Mouse (Mus musculus) neural tube, embryonic 14.5 days (tissue): ENCODE measurements at regions not wholly inside any gene's neighbourhood (a gene's known extent, or its start where the extent isn't known, plus 50 kb on each side); places are given as distances from the start of the nearest gene placed in this dataset.
"Not testable (repeated sequence)": the region's sequence is repeated elsewhere in the genome, so short reads cannot be mapped to it uniquely, and the experiment has no call there.

Experiments
- ATAC-seq: fragments of 200-750 bp; cut with Nextera tagmentation; 2 replicates; pipeline ENCODE4 v1.8.0; 2017; ENCODE audit warnings: low read depth, mild to moderate bottlenecking, moderate TSS enrichment, moderate library complexity
- H3K27ac ChIP-seq: fragments of 300-500 bp; sonication (generic); 2 replicates; pipeline ENCODE4 v1.5.1; 2014; ENCODE audit warnings: low read depth, mild to moderate bottlenecking, control low read depth, low read length, moderate library complexity, mixed read lengths
- H3K27me3 ChIP-seq: fragments of 300-500 bp; sonication (generic); 2 replicates; pipeline ENCODE4 v1.6.1; 2014; ENCODE audit warnings: low read length; ENCODE audit not compliant: control insufficient read depth, insufficient read depth
- H3K36me3 ChIP-seq: fragments of 300-500 bp; sonication (generic); 2 replicates; pipeline ENCODE4 v1.6.1; 2014; ENCODE audit warnings: low read length, mixed read lengths; ENCODE audit not compliant: control insufficient read depth, insufficient read depth
- H3K4me1 ChIP-seq: fragments of 300-500 bp; sonication (generic); 2 replicates; pipeline ENCODE4 v1.6.1; 2014; ENCODE audit warnings: low read length; ENCODE audit not compliant: control insufficient read depth, insufficient read depth
- H3K4me2 ChIP-seq: fragments of 300-500 bp; sonication (generic); 2 replicates; pipeline ENCODE4 v1.6.1; 2014; ENCODE audit warnings: mild to moderate bottlenecking, low read depth, low read length, control low read depth
- H3K4me3 ChIP-seq: fragments of 300-500 bp; sonication (generic); 2 replicates; pipeline ENCODE4 v1.5.1; 2014; ENCODE audit warnings: low read depth, low read length, control low read depth, mixed read lengths
- H3K9ac ChIP-seq: fragments of 300-500 bp; sonication (generic); replicated peaks from 2 replicates; pipeline ENCODE4 v1.6.1; 2014; ENCODE audit warnings: low read depth, mild to moderate bottlenecking, control low read depth, low read length, mixed read lengths
- H3K9me3 ChIP-seq: fragments of 300-500 bp; sonication (generic); 2 replicates; pipeline ENCODE4 v1.6.1; 2016; ENCODE audit warnings: low read length; ENCODE audit not compliant: control insufficient read depth
- WGBS: fragments of 180-500 bp; shearing (Covaris S2); extraction: QIAGEN DNeasy Blood & Tissue Kit; methylation state at CpG from one replicate; pipeline ENCODE4 v1.1.7; 2014; 5-methylcytosine and 5-hydroxymethylcytosine counted together

- Histone ChIP-seq H3K36me3 (no peaks in the 10 kb centered on the region), H3K27me3 (no peaks in the 10 kb centered on the region), H3K27ac (no peak overlapping the region), H3K9me3 (no peaks in the 10 kb centered on the region), H3K4me3 (no peak overlapping the region), H3K4me1 (peaks cover 6% of the 10 kb centered on the region; the same call in 1 of the 2 replicates), H3K9ac (no peak overlapping the region), H3K4me2 (no peak overlapping the region)
- 24% methylated on average over 5 of the region's 5 CpGs for WGBS
- ATAC-seq = no peak
These were observed 186.3 kb downstream of the Adgrd1 start for GRCm38 (mm10) chr5:129282826-129283225.

- H3K4me1 ChIP-seq = peaks cover under 1% of the 10 kb centered on the region; the same call in 1 of the 2 replicates
- ATAC-seq = no peak
- 23% methylated on average over 8 of the region's 8 CpGs for WGBS
- no peak overlapping the region for H3K9ac ChIP-seq
- H3K9me3 ChIP-seq = no peaks in the 10 kb centered on the region
- no peak overlapping the region for H3K27ac ChIP-seq
- no peak overlapping the region for H3K4me3 ChIP-seq
- no peak overlapping the region for H3K4me2 ChIP-seq
- no peaks in the 10 kb centered on the region for H3K36me3 ChIP-seq
- no peaks in the 10 kb centered on the region for H3K27me3 ChIP-seq
These were observed 190.9 kb downstream of the Adgrd1 start for GRCm38 (mm10) chr5:129287481-129287880.

- H3K36me3 ChIP-seq, H3K27ac ChIP-seq, H3K9me3 ChIP-seq, H3K4me1 ChIP-seq, H3K9ac ChIP-seq, ATAC-seq, H3K4me3 ChIP-seq, H3K4me2 ChIP-seq, H3K27me3 ChIP-seq: not testable (repeated sequence)
- WGBS = 53% methylated on average over 10 of the region's 10 CpGs
These were observed 196.3 kb downstream of the Adgrd1 start for GRCm38 (mm10) chr5:129292821-129293220.

GRCm38 (mm10) chr5:129294861-129295542 lies 198.5 kb downstream of the Adgrd1 start:
- not testable (repeated sequence) for ATAC-seq, H3K36me3 ChIP-seq, H3K27ac ChIP-seq, H3K4me2 ChIP-seq, H3K9me3 ChIP-seq, H3K9ac ChIP-seq, H3K27me3 ChIP-seq, H3K4me1 ChIP-seq, H3K4me3 ChIP-seq
- 81% methylated on average over 8 of the region's 8 CpGs for WGBS

- H3K9ac ChIP-seq = no peak overlapping the region
- H3K4me1 ChIP-seq = no peaks in the 10 kb centered on the region
- no peak overlapping the region for H3K27ac ChIP-seq
- ATAC-seq = no peak; the same call in 1 of the 2 replicates
- H3K4me3 ChIP-seq = no peak overlapping the region
- no peaks in the 10 kb centered on the region for H3K27me3 ChIP-seq
- H3K36me3 ChIP-seq = no peaks in the 10 kb centered on the region
- no peaks in the 10 kb centered on the region for H3K9me3 ChIP-seq
- H3K4me2 ChIP-seq = no peak overlapping the region
- WGBS = 29% methylated on average over 11 of the region's 11 CpGs
These were observed 201.3 kb downstream of the Adgrd1 start for GRCm38 (mm10) chr5:129297657-129298349.

GRCm38 (mm10) chr5:129298646-129299455 lies 202.2 kb upstream of the Sfswap start:
- Histone ChIP-seq H3K4me1 (no peaks in the 10 kb centered on the region), H3K9me3 (no peaks in the 10 kb centered on the region), H3K4me3 (no peak overlapping the region), H3K27ac (no peak overlapping the region), H3K27me3 (no peaks in the 10 kb centered on the region), H3K4me2 (no peak overlapping the region), H3K36me3 (no peaks in the 10 kb centered on the region), H3K9ac (no peak overlapping the region)
- 10% methylated on average over 11 of the region's 11 CpGs for WGBS
- ATAC-seq = no peak

GRCm38 (mm10) chr5:129299456-129299765 lies 201.6 kb upstream of the Sfswap start:
- no peak overlapping the region for H3K27ac ChIP-seq
- no peaks in the 10 kb centered on the region for H3K9me3 ChIP-seq
- no peak for ATAC-seq
- no peak overlapping the region for H3K9ac ChIP-seq
- H3K4me2 ChIP-seq = no peak overlapping the region
- H3K4me3 ChIP-seq = no peak overlapping the region
- H3K36me3 ChIP-seq = no peaks in the 10 kb centered on the region
- WGBS = 52% methylated on average over 2 of the region's 2 CpGs
- no peaks in the 10 kb centered on the region for H3K4me1 ChIP-seq
- H3K27me3 ChIP-seq = no peaks in the 10 kb centered on the region

GRCm38 (mm10) chr5:129300423-129300822 lies 200.6 kb upstream of the Sfswap start:
- WGBS = 94% methylated on average over 6 of the region's 6 CpGs

GRCm38 (mm10) chr5:129315626-129316025 lies 185.4 kb upstream of the Sfswap start:
- Histone ChIP-seq H3K36me3 (no peaks in the 10 kb centered on the region), H3K27me3 (no peaks in the 10 kb centered on the region), H3K4me2 (no peak overlapping the region), H3K4me3 (no peak overlapping the region), H3K4me1 (no peaks in the 10 kb centered on the region), H3K9ac (no peak overlapping the region), H3K27ac (no peak overlapping the region), H3K9me3 (no peaks in the 10 kb centered on the region)
- 53% methylated on average over 9 of the region's 9 CpGs for WGBS
- no peak for ATAC-seq

More at GRCm38 (mm10) chr5:129300423-129300822, 200.6 kb upstream of the Sfswap start:
- no peak overlapping the region for H3K27ac ChIP-seq
- no peak overlapping the region for H3K4me2 ChIP-seq
- H3K4me3 ChIP-seq = no peak overlapping the region
- no peaks in the 10 kb centered on the region for H3K36me3 ChIP-seq
- no peak overlapping the region for H3K9ac ChIP-seq
- H3K4me1 ChIP-seq = no peaks in the 10 kb centered on the region
- no peaks in the 10 kb centered on the region for H3K9me3 ChIP-seq
- ATAC-seq = no peak
- H3K27me3 ChIP-seq = no peaks in the 10 kb centered on the region
